Mouse (Mus musculus): ENCODE data around the gene Astn2.

Gene Astn2

DNA sequence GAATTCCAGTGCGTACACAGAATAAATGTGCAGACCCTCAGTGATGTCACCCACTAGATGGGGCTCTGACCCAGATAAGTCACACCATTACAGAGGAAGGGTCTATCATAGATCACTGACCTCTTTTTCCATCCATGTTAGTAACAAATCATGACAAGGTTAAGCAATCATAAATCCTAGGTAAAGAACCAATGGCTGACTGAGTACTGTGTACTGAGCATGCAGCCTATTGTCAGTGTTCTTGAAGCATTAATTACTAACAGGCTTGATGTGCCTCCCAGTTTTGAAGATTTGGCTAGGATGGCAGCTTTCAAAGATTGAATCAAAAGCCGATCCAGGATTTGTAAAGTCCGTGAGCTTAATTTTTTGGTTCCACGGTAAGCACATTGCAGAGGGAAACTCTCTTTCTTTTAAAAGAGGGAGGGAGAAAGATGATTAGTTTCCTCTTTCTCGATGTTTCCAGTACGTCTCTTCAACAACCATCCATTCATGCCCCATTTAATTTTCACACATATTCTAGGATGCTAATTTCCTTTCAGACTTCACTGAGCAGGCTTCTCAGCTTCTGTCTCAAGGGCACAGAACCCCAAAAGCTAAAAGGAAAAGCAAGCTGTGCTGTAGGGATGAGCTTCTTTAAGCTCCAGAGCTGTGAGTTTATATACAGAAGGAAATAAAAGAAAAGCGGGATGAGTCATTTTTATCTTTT, 93.9 kb downstream of the Astn2 start:
- DNase-seq (ENCODE audit: low spot score) = no peak

DNA sequence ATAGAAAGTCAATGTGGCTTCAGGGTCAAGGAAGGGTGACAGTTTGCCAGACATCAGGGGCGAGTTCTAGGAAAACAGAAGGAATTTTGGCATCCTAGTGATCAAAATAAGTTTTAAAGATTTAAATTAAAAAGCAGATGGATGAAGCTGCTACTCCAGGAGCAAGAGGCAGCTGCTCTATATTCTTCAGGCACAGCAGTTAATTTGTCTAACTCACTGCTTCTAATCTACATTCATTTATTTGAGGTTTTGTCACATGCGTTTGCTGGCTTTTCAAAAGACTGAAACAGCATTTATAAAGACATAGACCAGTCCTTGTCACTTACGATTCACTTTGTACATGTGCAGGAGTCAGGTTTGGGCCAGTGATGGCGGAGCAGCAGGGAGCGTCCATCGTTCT, 98.0 kb downstream of the Astn2 start:
- no peak for DNase-seq (ENCODE audit: low spot score)

GRCm38 (mm10) chr4:66302686-66303310, 101.6 kb downstream of the Astn2 start:
- no peak for DNase-seq (ENCODE audit: low spot score)

GRCm38 (mm10) chr4:66285034-66285433, 119.4 kb downstream of the Astn2 start:
- DNase-seq (ENCODE audit: low spot score) = no peak

- DNase-seq (ENCODE audit: low spot score) = no peak
Observed at GRCm38 (mm10) chr4:66276096-66276495, 128.3 kb downstream of the Astn2 start.

DNA sequence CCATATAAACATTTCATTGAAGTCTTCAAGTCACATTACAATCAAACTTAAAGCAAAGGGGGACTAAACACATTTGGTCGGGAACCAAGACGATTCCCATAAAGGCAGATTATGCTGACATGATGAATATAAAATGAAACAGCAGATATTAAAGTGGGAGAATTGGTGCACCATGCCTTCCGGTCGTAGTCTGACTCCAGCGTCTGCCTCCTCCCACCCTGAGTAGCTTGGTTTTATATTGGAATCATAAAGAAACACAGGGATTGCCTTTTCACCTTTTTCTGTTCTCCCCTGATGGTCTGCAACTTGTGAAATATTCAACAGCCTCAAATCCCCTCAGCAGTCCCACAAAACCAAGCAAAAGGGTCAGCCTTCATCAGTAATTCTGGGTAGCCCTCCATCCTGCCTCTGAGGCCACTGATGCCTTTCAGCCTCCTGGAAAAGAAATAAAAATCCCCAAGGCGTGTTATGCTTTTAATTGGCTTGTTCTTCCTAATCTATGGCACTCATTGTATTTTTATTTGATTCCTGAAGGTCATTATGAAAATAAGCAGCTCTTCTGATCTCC, 132.8 kb downstream of the Astn2 start:
- DNase-seq (ENCODE audit: low spot score) = no peak

GRCm38 (mm10) chr4:66264031-66264430, 140.4 kb downstream of the Astn2 start:
- no peak for DNase-seq (ENCODE audit: low spot score)

GRCm38 (mm10) chr4:66261276-66261675, 143.1 kb downstream of the Astn2 start:
- no peak for DNase-seq (ENCODE audit: low spot score)

DNA sequence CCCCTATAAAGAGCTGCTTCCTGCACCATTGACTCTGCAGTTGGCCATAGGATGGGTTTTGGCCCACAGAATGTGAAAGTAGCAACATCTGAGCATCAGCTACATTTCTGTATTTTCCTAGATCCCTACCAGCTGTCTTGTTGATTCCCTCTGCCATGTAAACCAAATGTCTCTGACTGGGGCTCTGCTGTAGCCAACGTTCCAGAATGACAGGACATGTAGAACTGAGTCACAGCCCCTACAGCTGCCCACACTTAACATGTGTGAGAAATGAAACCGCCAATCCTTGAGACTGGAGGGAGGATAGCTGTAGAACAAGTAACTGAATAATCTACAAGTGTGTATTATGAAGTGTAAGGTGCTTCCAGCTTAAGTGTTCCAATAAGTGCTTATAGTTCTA, 145.5 kb downstream of the Astn2 start:
- no peak for DNase-seq (ENCODE audit: low spot score)

GRCm38 (mm10) chr4:66254695-66255492, 149.5 kb downstream of the Astn2 start:
- DNase-seq (ENCODE audit: low spot score) = no peak

DNA sequence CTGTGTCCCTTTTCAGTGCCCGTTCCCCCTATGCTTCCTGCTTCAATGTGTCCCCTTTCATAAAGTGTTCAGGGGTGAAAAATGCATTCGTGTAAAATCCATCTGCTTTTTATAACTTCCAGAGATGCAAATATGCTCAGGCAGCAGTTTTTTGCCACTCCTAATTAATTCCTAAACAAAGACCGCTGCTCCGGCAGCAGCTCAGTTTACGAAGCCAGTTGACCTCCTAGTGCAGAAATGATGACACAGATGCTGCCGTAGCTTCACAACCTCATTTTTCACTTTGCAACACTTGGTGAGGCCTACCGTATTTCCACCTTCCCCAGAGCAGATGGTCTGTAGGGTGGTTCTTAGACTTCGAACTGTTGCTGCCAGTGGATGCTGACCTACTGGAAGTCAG, 155.9 kb downstream of the Astn2 start:
- no peak for DNase-seq (ENCODE audit: low spot score)

DNA sequence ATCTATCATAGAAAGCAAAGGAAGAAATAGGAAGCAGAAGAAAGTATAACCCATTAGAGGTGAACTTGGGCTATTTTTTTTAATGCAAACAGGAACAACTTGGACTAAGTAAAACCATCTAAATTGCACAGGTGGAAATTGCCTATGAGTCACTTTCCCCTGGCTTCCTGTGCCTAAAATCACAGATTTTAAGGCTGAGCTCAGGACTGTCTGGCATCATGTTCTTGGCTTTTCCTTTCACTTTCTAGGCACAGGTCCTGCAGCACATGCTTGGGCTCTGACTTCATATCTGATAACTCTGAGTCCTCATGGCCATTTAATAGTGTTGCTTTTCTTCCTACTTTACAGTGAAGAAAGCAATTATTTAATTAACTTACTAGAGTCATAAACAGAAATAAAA, 161.7 kb downstream of the Astn2 start:
- DNase-seq (ENCODE audit: low spot score) = no peak

GRCm38 (mm10) chr4:66232799-66233198, 171.6 kb downstream of the Astn2 start:
- DNase-seq (ENCODE audit: low spot score) = no peak

DNA sequence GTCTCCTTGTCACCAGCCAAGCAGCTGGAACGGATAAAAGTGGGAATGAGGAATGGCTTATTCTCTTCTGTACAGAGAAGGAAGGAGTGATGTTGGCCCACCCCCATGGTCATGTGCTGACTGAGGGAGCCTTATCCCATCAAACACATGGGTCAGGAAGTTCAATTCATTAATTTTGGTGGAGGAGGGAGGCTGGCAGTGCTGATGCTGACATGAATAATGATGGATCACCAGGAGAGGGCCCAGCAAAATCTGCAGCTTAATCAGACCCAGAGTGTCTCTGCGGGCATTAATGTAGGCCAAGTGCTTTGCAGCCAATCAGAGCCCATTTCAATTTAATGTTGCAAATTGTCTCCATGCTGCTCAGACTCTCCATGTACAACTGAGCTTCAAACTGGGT, 172.1 kb downstream of the Astn2 start:
- DNase-seq (ENCODE audit: low spot score) = no peak

DNA sequence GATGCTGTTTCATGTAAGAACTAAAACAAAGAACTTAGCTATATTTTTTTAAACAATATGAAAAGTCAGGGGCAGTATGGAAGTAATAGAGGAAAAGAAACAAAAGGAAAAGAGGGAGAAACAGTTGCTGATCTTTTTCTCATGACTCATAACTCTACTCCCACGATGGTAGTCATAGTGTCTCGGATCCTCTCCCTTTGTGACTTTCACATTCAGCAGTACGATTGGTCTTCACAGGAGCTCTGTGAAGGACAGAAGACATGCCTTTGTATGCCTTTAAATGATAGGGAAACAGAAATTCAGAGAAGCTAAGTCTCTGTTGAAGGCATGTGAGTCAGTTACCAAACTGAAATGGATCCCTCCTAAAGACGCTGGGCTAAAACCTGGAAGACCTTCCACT, 173.7 kb downstream of the Astn2 start:
- DNase-seq (ENCODE audit: low spot score) = no peak

GRCm38 (mm10) chr4:66222602-66223317, 181.7 kb downstream of the Astn2 start:
- no peak for DNase-seq (ENCODE audit: low spot score)

GRCm38 (mm10) chr4:66215170-66215618, 189.2 kb downstream of the Astn2 start:
- no peak for DNase-seq (ENCODE audit: low spot score)

GRCm38 (mm10) chr4:66189636-66190035, 214.8 kb downstream of the Astn2 start:
- no peak for DNase-seq (ENCODE audit: low spot score)

GRCm38 (mm10) chr4:66175887-66176533, 228.4 kb downstream of the Astn2 start:
- no peak for DNase-seq (ENCODE audit: low spot score)

GRCm38 (mm10) chr4:66171583-66171982, 232.8 kb downstream of the Astn2 start:
- DNase-seq (ENCODE audit: low spot score) = no peak

DNA sequence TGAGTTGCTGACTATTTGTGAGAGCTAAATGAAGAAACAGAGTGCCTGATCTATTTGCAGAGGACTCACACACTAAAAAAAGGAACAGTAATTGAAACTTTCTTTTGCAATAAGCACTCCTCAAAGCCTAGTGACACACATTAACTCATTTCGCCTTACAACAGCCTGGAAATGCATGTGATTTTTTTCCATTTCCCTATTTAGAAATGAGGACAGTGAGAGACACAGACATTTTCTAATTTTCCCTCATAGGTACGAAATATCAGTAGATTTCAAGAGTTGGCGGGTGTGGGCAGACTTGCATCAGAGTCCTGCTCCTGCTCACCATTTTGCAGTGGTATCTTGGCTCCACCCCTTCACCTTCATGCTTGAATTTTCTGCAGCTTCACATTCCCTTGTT, 233.6 kb downstream of the Astn2 start:
- no peak for DNase-seq (ENCODE audit: low spot score)

DNA sequence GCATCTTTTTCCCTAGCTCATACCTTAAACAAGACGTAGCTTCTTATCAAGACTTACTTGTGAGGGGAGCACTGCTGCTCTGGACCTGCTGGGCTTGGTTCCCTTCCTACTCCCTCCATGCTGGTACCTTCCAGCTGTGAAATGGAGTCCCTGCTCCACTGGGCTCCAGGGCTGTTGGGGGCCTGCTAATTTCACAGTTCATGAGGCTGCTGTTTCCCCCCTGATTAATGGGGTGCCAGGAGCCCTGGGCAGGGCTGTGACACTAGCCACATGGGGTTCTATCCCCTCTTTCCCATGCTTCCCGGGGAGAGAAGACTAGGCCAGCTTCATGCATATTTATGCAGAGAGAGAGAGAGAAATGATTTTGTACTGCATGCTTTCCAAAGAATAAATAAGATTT, 234.9 kb downstream of the Astn2 start:
- DNase-seq (ENCODE audit: low spot score) = no peak
